Mouse (Mus musculus) spleen, adult 2 months (tissue): ENCODE results near the gene Klc1.

Experiments
- CTCF ChIP-seq: fragments of 200-500 bp; IDR thresholded peaks from 2 replicates; pipeline ENCODE4 v1.5.1; 2011; ENCODE audit warnings: mild to moderate bottlenecking, inconsistent platforms; ENCODE audit not compliant: insufficient read depth, insufficient read length, insufficient replicate concordance; ENCODE audit errors: extremely low read depth
- POLR2A ChIP-seq: fragments of 200-500 bp; IDR thresholded peaks from 2 replicates; pipeline ENCODE4 v1.6.1; 2011; ENCODE audit warnings: low read depth, low read length, inconsistent platforms

GRCm38 (mm10) chr12:111760306-111760908 is 1.8 kb downstream of the Klc1 start:
- no peak for TF ChIP-seq POLR2A
- TF ChIP-seq CTCF, result no peak
